Mouse (Mus musculus) embryo, embryonic 11 days (tissue): ENCODE results near the gene Slc26a9.
"Not testable (repeated sequence)": the region's sequence is repeated elsewhere in the genome, so short reads cannot be mapped to it uniquely, and the experiment has no call there.

Experiments used
- DNase-seq: peaks from one replicate; pipeline ENCODE4 v3.0.0-alpha.2; 2015

The Slc26a9 gene

DNA sequence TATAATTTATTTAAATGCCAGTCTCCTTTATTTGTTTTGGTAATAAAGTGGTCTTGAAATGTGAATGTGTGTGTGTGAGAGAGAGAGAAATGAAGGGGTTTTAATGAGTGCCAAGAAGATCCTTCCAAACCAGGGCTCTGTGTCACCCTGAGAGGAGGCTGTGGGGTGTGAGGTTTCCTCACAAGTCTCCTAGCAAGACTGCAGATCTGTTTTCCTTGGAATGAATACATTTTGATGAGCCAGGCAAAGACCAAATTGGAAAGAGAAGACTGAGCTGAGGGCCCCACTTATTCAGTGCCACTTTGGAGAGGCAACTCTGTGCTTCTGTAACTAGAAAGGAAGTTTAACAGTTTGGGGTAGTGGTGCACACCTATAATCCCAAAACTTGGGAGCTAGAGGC lies 27.6 kb downstream of the Slc26a9 start:
- DNase-seq = no peak

DNA sequence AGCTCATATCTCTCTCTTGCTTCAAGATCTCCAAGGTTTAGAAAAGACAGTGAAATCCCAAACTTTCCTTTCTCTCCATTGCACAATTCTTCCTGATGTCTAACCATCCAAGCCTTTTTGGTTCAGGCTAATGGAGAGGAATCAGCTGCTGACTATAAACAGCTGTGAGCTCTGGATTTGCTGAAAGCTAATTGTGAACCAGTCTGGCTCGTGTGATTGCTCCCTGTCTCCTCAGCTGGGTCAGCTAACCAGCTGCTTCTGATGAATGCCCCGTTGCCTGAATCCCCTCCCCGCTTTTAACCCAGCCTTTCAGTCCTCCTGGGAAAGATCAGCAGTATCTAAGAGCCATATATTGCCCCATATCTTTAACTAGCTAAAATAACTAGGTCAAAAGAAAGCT lies 50.8 kb downstream of the Slc26a9 start:
- DNase-seq = peak; percentile 39

DNA sequence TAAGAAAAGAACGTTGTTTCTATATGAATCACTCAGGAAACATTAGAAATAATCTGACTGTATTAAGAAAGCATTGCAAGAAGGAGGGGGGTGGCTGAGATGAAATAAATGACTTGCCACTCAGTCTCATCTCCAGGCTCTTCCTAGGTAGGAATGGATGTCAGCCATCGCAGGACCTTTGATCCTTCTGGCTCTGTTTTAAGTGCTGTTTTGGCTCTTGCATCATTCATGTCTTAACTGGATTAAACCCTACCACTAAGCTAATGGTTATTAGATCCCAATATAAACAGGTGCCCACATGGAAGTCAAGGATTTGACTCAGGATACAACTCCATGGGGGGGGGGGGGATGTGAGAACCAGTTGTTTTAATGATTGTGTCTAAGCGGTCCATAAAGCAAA lies 51.3 kb downstream of the Slc26a9 start:
- no peak for DNase-seq

DNA sequence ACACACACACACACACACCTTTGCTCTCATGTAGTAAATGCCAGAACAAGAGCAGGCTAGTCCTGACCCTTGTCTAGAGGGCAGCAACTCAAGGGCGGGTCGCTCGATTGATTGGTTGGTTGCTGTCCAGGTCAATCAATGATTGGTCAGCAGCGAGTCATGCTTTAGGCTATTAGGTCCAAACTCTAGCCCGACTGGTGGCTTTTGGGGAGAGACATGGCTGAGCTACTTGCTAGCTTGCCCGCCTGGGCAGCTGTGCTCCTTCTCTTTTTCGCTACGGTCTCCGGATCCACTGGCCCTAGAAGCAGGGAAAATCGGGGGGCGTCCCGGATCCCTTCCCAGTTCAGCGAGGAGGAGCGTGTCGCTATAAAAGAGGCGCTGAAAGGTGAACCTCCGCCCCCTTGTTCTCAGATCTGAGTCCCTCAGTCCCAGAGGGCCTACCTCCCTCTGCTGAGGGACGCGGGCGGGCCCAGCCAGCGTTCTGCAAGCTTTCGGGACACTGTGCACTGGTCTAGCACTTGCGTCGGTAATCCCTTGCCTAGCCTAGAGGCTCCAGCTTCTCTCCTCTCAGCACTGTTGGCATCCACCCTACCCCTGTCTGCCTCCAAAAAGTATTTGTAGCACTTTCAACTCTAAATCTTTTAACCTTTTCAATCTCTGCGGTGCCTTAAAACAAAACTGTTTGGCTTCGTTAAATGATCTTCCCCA lies 53.5 kb downstream of the Slc26a9 start, which contains the start of gene Pm20d1:
Pm20d1 (plus strand) TSS at position 180 of the 708 bp plus-strand sequence.
- peak; percentile 73 for DNase-seq

DNA sequence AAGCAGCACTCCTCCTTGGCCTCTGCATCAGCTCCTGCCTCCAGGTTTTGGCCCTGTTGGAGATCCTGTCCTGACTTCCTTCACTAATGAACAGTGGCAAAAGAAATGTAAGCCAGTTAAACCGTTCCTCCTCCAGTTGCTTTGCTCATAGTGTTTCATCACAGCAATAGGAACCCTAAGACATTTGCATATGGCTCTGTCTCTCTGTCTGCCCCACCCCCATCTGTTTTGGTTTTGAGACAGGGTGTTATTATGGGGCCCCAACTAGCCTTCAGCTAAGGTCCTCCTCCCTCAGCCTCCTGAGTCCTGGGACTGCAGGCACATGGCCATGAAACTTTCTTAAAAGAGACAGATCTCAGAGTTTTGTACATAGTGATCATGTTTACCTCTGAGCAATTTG lies 56.2 kb downstream of the Slc26a9 start:
- DNase-seq = no peak

DNA sequence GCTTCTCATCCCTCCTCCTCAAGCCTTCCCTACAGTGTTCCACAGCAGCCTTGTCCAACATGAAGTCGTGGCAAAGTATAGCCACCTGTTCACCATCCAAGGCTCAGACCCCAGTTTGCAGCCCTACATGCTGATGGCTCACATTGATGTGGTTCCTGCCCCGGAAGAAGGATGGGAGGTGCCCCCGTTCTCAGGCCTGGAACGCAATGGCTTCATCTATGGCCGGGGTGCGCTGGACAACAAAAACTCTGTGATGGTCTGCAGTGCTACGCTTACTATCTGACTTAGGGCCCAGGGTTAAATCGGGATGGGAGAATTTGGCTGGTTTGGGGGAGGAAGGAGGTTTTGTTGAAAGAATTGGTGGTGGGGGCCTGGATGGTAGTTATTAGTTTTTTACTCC lies 57.2 kb downstream of the Slc26a9 start:
- no peak for DNase-seq

DNA sequence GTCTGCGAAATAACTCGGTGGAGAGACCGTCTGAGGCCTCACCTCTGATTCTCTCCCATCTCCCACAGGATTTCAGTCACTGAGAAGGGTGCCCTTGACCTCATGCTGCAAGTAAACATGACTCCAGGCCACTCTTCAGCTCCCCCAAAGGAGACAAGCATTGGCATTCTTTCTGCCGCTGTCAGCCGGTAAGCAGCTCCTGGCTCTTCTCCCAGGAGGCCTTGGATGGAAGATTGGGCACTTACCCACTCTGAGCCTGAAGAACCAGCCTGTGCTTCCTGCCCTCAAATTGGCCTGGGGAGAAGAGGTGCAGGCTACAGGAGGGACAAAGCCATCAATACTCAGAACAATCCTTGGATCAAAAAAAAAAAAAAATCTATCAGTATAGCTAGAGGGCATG lies 58.8 kb downstream of the Slc26a9 start:
- no peak for DNase-seq

DNA sequence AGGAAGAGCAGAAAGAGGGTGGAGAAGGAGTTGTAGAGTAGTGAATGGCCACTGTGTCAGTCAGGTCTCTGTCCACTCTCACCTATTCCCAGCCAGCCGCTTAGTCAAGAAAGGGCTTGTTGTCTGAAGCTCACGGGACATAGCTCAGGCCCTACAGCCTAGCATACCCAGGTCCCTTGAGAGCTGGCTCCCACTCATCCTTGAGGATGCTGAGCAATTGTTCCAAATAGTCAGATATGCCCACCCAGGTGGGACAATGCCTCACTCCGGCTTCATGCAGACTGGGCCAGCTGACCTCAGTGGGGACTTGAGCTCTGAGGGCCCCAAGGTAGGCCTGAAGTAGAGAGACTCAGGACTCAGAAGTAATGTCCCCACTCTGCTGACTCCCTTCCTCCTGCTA lies 60.3 kb downstream of the Slc26a9 start:
- no peak for DNase-seq

DNA sequence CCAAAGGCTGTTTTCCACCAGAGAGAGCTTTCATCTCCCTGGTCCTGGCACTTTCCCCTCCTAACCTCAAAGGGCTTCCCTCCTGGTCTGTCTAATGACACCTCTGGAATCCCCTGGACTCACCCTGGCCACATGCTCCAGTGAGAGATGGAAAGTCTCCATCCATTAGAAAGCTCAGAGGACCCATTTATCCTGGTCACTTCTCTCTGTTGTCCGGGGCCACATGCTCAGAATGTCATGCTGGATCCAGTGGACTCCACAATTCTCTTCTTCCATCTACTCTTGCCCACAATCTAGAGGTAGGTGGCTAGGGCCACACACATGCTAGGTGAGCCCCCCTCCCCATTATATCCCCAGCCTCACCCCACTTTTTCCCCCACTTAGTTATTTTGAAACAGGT lies 65.2 kb downstream of the Slc26a9 start:
- no peak for DNase-seq

DNA sequence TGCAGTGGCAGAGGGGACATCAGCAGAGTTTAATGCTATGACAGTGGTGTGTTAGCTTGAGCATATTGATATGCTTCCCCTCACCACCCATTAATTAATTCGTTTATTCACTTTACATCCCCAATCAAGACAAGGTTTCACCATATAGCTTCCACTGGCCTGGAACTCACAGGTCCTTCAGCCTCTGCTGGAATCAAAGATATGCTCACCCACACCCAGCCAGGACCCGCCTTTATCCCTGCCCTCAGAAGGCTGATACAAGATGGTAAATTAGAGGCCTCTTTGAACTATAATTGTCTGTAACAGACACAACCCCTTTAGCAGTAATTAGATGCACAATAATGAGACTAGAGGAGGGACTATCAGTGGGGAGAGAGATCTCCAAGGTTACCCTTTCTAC lies 65.8 kb downstream of the Slc26a9 start:
- no peak for DNase-seq

DNA sequence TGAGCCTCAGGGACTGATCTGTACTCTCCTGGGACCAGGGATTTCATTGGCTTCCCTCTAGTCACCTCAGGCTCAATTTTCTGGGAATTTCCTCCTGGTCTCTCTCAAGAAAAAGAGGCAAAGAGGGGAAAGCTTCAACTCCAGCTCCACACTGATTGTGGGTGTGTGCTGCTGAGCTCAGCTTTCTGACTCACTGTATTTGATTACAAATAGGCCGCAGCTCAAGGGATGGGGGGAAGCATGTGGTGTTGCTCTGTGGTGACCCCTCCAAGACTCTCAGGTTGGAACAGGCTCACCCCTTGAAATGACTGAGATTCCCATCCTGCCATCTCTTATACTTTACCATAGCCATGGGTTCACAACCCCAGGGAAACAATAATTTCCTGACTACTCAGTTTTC lies 67.6 kb downstream of the Slc26a9 start:
- no peak for DNase-seq

DNA sequence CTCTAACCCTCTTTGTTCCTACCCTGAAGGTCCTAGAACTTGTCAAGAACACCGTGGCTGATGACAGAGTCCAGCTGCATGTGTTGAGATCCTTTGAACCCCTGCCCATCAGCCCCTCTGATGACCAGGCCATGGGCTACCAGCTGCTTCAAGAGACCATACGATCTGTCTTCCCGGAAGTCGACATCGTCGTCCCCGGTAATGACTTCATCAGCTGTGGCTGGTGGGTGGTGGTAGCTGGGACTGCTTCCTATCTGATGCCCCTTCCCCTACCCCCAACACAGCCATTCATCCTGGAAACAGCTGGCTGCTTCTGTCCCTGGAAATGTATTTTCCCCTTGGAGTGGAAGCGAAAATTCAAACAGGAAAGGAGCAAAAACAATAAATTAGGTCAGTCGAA lies 68.2 kb downstream of the Slc26a9 start:
- DNase-seq = no peak

DNA sequence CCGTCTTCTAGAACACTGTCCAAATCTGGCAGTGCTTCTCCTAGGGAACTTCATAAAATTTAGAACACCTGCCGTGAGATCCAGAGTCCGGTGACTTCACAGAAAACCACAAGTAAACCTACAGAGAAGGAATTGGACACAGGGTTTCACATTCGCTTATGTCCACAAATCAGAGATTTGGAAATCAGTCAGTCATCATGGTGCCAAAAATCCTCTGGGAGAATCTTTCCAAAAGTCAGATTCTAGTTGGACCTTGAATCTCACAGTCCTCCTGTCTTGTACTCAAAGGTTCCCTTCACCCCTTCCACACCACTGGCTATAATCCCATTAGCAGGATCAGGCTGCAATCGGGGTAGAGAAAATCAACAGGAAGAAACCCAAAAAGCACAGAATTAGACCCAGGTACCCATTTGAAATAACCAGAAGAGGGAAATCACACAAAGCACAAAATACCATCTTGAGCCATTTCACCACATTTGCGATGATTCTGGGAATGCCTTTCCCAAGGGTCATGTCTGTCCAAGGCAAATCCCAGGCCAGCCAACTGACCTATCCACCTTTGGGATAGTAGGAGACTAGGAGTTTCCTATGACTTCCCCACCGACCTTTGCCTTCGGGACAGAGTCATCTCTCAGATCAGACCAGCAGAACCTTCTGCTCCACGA lies 68.9 kb downstream of the Slc26a9 start:
- DNase-seq = no peak

DNA sequence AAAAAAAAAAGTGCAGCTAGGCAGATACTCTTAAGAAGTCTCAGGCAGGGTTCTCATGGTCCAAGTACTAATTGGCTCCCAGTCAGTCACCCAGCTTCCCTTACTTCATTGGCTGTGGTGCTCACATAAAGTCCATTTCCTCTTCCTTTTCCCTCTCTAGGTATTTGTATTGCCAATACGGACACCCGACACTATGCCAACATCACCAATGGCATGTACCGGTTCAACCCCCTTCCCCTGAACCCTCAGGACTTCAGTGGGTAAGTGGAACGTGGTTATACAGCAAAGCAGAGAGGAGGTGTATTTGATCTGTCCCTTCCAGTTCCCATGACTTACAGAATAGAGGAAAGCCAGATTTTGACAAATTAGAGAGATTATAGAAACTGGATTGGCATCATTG lies 69.9 kb downstream of the Slc26a9 start:
- no peak for DNase-seq

DNA sequence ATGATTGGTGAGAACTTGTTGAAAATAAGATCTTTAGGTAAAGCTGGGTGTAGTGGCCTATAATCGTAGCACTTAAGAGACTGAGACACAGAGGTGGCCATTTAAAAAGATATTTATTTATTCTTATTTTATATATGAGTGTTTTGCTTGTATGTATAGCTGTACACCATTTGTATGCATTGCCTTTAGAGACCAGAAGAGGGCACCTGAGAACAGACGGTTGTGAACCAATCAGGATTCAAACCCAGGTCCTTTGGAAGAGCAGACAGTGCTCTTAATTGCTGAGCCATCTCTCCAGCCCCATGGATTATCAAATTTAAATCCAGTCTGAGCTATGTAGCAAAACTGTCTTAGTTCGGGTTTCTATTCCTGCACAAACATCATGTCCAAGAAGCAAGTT lies 70.4 kb downstream of the Slc26a9 start:
- DNase-seq = no peak

DNA sequence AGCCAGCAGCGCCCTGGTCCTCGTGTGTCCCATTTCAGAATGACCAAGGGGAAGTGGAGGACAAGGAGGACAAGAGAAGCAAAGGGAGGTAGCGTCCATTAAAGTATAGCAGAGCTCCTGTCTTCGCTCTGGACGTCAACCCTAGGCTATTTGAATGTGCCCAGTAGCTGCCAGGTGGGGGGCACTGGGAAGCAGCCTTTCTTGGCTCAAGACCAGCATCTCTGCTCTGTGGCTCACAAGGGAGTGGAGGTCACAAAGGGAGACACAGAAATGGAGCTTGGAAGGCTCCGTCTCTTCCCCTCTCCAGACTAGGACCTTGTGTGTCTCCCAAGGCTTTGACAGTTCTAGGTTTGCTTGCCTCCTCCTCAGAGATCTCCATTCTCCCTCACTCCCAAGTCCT lies 73.1 kb downstream of the Slc26a9 start:
- DNase-seq = no peak

DNA sequence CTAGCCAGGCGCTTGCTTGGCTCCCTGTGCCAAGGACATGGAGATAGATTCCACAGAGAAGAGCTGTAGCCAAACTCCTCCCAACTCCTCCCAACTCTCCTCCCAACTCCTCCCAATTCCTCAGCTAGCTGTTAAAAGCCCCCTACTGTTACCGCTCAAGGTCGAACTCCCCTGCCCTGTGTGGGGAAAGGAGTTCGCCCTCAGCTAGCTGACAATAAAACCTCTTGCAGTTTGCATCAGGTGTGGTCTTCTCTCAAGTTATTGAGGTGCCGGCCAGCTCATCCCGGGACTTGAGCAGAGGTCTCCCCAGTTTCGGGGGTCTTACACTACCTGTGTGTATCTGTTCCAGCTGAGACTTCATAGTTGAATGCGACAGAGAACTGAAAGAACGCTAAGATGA lies 76.5 kb downstream of the Slc26a9 start:
- not testable (repeated sequence) for DNase-seq

DNA sequence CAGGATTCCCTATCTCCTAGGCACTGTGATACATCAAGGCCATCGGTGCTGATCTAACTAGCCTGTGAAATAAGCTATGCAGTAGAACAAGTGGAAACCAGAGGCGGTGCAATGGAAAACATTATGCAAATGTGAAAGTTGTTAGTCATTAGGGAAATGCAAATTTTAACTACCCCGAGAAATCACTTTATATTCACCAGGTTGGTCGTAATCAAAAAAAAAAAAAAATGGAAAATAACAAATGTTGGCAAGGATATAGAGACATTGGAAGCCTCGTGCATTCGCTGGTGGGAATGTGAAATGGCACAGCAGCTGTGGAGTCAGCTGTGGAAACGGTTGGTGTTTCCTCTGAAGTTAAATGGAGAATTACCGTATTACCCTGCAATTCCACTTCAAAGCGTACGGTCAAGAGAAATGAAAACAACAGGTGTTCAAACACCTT lies 77.1 kb downstream of the Slc26a9 start:
- no peak for DNase-seq
